Mouse (Mus musculus) erythroblast, embryonic 14.5 days (primary cell): ENCODE measurements around the gene Timm50.

Experiments used
- GATA1 ChIP-seq: IDR thresholded peaks from 2 replicates; pipeline ENCODE4 v1.6.1; 2012; ENCODE audit warnings: low read length, inconsistent platforms, mixed read lengths
- TAL1 ChIP-seq: IDR thresholded peaks from 3 replicates; pipeline ENCODE4 v1.6.1; 2012; ENCODE audit warnings: low read length, inconsistent platforms, mixed read lengths

GRCm38 (mm10) chr7:28351676-28352191, 39.9 kb upstream of the Timm50 start:
- no peak for TF ChIP-seq TAL1
- TF ChIP-seq GATA1 = no peak
